Comparison of ENCODE assay signal across 12 mouse cellular contexts in the genomic region with DNA sequence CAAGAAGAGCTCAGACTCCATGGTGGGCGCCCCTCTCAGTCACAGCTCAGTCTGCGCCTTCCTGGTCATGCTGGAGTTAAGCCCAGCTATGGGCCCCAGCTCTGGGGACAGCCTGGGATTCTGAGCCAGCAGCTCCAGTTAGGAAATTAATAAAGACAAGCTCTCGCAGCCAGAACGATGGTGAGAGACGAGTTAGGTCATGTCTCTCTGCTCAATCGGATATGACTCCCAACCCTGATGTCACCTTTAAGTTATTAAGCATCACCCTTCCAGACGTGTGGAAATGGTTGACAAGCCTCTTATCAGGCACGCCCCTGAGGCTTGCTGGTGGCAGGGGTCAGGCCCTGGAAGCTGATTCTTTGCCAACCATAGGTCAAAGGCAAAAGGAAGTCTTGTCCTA. TPM values are rescaled to one million over a fixed set of nuclear protein-coding genes. Genes with fewer than 3 reads are reported as not detected.
DNase-seq lines count a peak whose midpoint lies in the region; ATAC-seq and TF ChIP-seq lines count a peak whose summit lies in the region.
"Had no signal": no experiment of that assay in that cellular context is flagged by ENCODE, and none has a peak within 500 bp of the region (broad histone marks: within the 10 kb centered on the region; RNA-seq: fewer than 3 reads in every experiment).

No protein-coding gene starts in this region.

- H3K4me3 ChIP-seq in left cerebral cortex, adult 2 months, result no peak overlapping the region
- H3K4me3 ChIP-seq in embryonic facial prominence, embryonic 15.5 days (replicated peaks), result no peak overlapping the region
- H3K4me3 ChIP-seq: erythroblast, embryonic 14.5 days; megakaryocyte, embryonic 14.5 days had no signal

- H3K27ac ChIP-seq in left cerebral cortex, adult 2 months, result no peak overlapping the region
- H3K27ac ChIP-seq in embryonic facial prominence, embryonic 15.5 days (replicated peaks), result no peak overlapping the region

- no peaks in the 10 kb centered on the region for H3K27me3 ChIP-seq in embryonic facial prominence, embryonic 15.5 days

- no peak overlapping the region for H3K4me2 ChIP-seq in embryonic facial prominence, embryonic 15.5 days (replicated peaks)

- H3K9me3 ChIP-seq in embryonic facial prominence, embryonic 15.5 days (replicated peaks), result no peaks in the 10 kb centered on the region
- H3K9me3 ChIP-seq: megakaryocyte, embryonic 14.5 days had no signal

- 27% methylated on average over 8 of the region's 8 CpGs for WGBS in embryonic facial prominence, embryonic 15.5 days

- no peak overlapping the region for H3K9ac ChIP-seq in embryonic facial prominence, embryonic 15.5 days

- 0 out of 2 replicates have a peak, but pooled peaks have one; percentile 58 for ATAC-seq in embryonic facial prominence, embryonic 15.5 days (ENCODE audit: insufficient number of reproducible peaks, low FRiP score, low TSS enrichment, low read depth)
- ATAC-seq: inflammation-experienced regulatory T-cells, adult 6 months had no signal

- DNase-seq in cerebellum, postnatal 10 days, result peak; percentile 46 to 64
- no peak for DNase-seq in cerebellum, adult 9-11 months
- DNase-seq in left cerebral cortex, postnatal 4 days, result peak; percentile 70
- no peak for DNase-seq in left cerebral cortex, adult 2 months (ENCODE audit: extremely low spot score in 1 of 2, low spot score in 2 of 2)
- peak; percentile 36 to 55 for DNase-seq in kidney, postnatal 25 days
- no peak for DNase-seq in frontal cortex, postnatal 36 days (ENCODE audit: low spot score in 2 of 2)
- DNase-seq in cerebellum, adult 11-12 months, result no peak
- DNase-seq: cerebellum, postnatal 25 days had no signal

- no peak for TF ChIP-seq CTCF in left cerebral cortex, adult 2 months (IDR thresholded peaks at IDR 0.05)

- intact Hi-C loops in left cerebral cortex, postnatal 4 days (cut with DNase I), result no loop called here
- intact Hi-C loops in left cerebral cortex, adult 2 months (cut with DNase I), result no loop called here

- H3K4me1 ChIP-seq in embryonic facial prominence, embryonic 15.5 days, result peaks cover 38% of the 10 kb centered on the region

- H3K36me3 ChIP-seq in embryonic facial prominence, embryonic 15.5 days, result no peaks in the 10 kb centered on the region

RNA-seq across cellular contexts. Expression of a gene that starts 20.3 kb away (rescaled TPM):
- 1 to 10 TPM; 1.2 to 1.5 TPM for total RNA-seq in left cerebral cortex, postnatal 4 days (2021)
- under 1 TPM; 0.50 to 0.91 TPM for total RNA-seq in left cerebral cortex, adult 2 months (2021)
- 11.1 and 12.3 TPM in 2 replicates for polyA plus RNA-seq in embryonic facial prominence, embryonic 15.5 days (2015; fragmentation: Nextera tagmentation; extraction: Ambion mirVana)
- polyA plus RNA-seq: erythroblast, embryonic 14.5 days; inflammation-experienced regulatory T-cells, adult 6 months had no signal

Comparison
In these comparisons a context has a peak if more than half of its experiments do, and no peak if none do; other contexts are left out.
1. DNase-seq: peak in cerebellum, postnatal 10 days (2 of 2), left cerebral cortex, postnatal 4 days (single experiment) and kidney, postnatal 25 days (2 of 2); none in cerebellum, adult 9-11 months (single experiment), left cerebral cortex, adult 2 months (0 of 2), frontal cortex, postnatal 36 days (0 of 2) and cerebellum, adult 11-12 months (single experiment).